In the genomic region with DNA sequence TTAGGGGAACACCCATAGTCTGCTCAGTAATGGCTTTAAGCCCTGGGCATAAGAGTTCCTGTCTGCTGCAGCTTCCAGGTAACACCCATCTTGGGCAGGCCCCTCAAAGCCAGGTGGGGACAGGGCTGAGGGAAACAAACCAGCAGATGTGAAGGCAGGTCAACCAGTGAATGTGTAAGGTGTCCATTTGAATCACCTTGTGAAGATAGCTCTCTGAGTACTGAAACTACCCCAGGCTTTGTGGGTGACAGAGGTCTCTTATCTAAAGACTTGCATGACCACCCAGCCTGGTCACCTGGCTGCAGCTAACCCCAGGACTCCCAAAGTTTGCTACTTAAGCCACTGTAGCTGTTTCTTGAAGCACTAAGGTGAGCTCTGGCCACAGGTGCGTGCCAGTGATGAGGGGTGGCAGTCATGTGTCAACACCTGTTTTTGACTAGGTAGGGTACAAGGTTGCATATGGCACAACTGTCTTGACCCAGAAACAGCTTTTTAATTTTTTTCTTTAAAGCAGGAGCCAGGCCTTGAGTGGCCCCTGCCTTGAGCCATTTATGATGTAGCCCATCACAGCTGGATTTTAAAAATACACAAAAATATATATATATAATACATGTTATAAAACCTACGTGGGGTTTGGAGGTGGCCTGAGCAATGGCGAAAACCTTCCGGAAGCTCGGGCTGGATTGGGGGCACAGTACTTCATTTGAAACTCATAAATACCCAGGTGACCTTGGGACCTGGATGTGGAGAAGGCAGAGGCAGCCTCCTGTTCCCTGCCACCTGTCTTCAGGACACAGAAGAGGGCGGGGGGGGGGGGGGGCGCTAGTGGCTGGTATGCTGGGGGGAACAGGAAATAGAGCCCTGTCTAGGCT, we compare ENCODE assay signal across 14 mouse cellular contexts. TPM values are rescaled to one million over a fixed set of nuclear protein-coding genes. Genes with fewer than 3 reads are reported as not detected.
DNase-seq lines count a peak whose midpoint lies in the region; ATAC-seq and TF ChIP-seq lines count a peak whose summit lies in the region.
"Had no signal": no experiment of that assay in that cellular context is flagged by ENCODE, and none has a peak within 500 bp of the region (broad histone marks: within the 10 kb centered on the region; RNA-seq: fewer than 3 reads in every experiment).

No protein-coding gene starts in this region.

- H3K4me3 ChIP-seq in cerebellum, adult 2 months (replicated peaks; ENCODE audit: insufficient read depth, low read depth, low read length) = no peak overlapping the region
- H3K4me3 ChIP-seq in kidney, postnatal 0 days (replicated peaks; ENCODE audit: low read depth, low read length) = no peak overlapping the region
- H3K4me3 ChIP-seq in kidney, embryonic 14.5 days (ENCODE audit: low read length) = no peak overlapping the region
- H3K4me3 ChIP-seq in embryonic facial prominence, embryonic 12.5 days = no peak overlapping the region
- no peak overlapping the region for H3K4me3 ChIP-seq in stomach, embryonic 14.5 days (ENCODE audit: low read depth, low read length)

- DNase-seq in cerebellum, adult 2 months = no peak
- no peak for DNase-seq in cerebellum, adult 8-10 months
- DNase-seq in kidney, postnatal 0 days (ENCODE audit: low spot score) = no peak
- DNase-seq in right cerebral cortex, postnatal 10 days (ENCODE audit: low spot score in 2 of 2) = no peak
- DNase-seq: adrenal gland, postnatal 10 days; B cell, adult 2 months; cerebellum, postnatal 14 days; right cerebral cortex, postnatal 25 days had no signal

- H3K9ac ChIP-seq in kidney, postnatal 0 days (ENCODE audit: low read depth, low read length) = peak overlapping the region; percentile 15; the same call in 1 of the 2 replicates
- H3K9ac ChIP-seq in kidney, embryonic 14.5 days (ENCODE audit: low read depth, low read length) = no peak overlapping the region
- no peak overlapping the region for H3K9ac ChIP-seq in embryonic facial prominence, embryonic 12.5 days
- H3K9ac ChIP-seq in stomach, embryonic 14.5 days (replicated peaks; ENCODE audit: low read depth, low read length) = no peak overlapping the region

- H3K4me1 ChIP-seq in cerebellum, adult 2 months (ENCODE audit: control insufficient read depth, insufficient read depth, low read length) = peaks cover 8% of the 10 kb centered on the region
- peaks cover 36% of the 10 kb centered on the region; the same call in 1 of the 2 replicates for H3K4me1 ChIP-seq in kidney, postnatal 0 days (replicated peaks; ENCODE audit: insufficient read depth, low read length)
- peaks cover 51% of the 10 kb centered on the region for H3K4me1 ChIP-seq in kidney, embryonic 14.5 days (ENCODE audit: control insufficient read depth, insufficient read depth, low read length)
- H3K4me1 ChIP-seq in embryonic facial prominence, embryonic 12.5 days = peaks cover 48% of the 10 kb centered on the region
- peaks cover 40% of the 10 kb centered on the region for H3K4me1 ChIP-seq in stomach, embryonic 14.5 days (ENCODE audit: control insufficient read depth, insufficient read depth, low read length)

- H3K4me2 ChIP-seq in kidney, postnatal 0 days (ENCODE audit: low read length) = no peak overlapping the region
- no peak overlapping the region for H3K4me2 ChIP-seq in kidney, embryonic 14.5 days (replicated peaks; ENCODE audit: low read depth, low read length)
- no peak overlapping the region; the same call in 1 of the 2 replicates for H3K4me2 ChIP-seq in embryonic facial prominence, embryonic 12.5 days (replicated peaks)
- H3K4me2 ChIP-seq in stomach, embryonic 14.5 days (replicated peaks; ENCODE audit: low read depth, low read length) = no peak overlapping the region

- H3K9me3 ChIP-seq in kidney, postnatal 0 days (replicated peaks; ENCODE audit: low read length) = no peaks in the 10 kb centered on the region
- H3K9me3 ChIP-seq in kidney, embryonic 14.5 days (ENCODE audit: control insufficient read depth, low read length) = no peaks in the 10 kb centered on the region
- no peaks in the 10 kb centered on the region for H3K9me3 ChIP-seq in embryonic facial prominence, embryonic 12.5 days
- H3K9me3 ChIP-seq in stomach, embryonic 14.5 days (ENCODE audit: control insufficient read depth, low read depth, low read length) = no peaks in the 10 kb centered on the region

- no peak overlapping the region for H3K27ac ChIP-seq in cerebellum, adult 2 months (ENCODE audit: insufficient read depth, low read length)
- peak overlapping the region; percentile 31; the same call in 1 of the 2 replicates for H3K27ac ChIP-seq in kidney, postnatal 0 days
- no peak overlapping the region for H3K27ac ChIP-seq in kidney, embryonic 14.5 days (ENCODE audit: low read depth, low read length)
- peak overlapping the region; percentile 67 for H3K27ac ChIP-seq in embryonic facial prominence, embryonic 12.5 days
- H3K27ac ChIP-seq in stomach, embryonic 14.5 days (ENCODE audit: low read length) = peak overlapping the region; percentile 69; the same call in 1 of the 2 replicates

- no peak for TF ChIP-seq CTCF in cerebellum, adult 2 months (IDR thresholded peaks at IDR 0.05; ENCODE audit: borderline replicate concordance, insufficient read depth, low read depth, low read length)
- no peak for TF ChIP-seq CTCF in kidney, postnatal 0 days (IDR thresholded peaks at IDR 0.05; ENCODE audit: low read depth)

- WGBS in cerebellum, adult 2 months = 60% methylated on average over 7 of the region's 7 CpGs
- WGBS in kidney, postnatal 0 days = 34% methylated on average over 5 of the region's 7 CpGs
- WGBS in kidney, embryonic 14.5 days = 37% methylated on average over 5 of the region's 7 CpGs
- WGBS in embryonic facial prominence, embryonic 12.5 days = 25% methylated on average over 7 of the region's 7 CpGs
- 30% methylated on average over 7 of the region's 7 CpGs for WGBS in stomach, embryonic 14.5 days

- no peak for ATAC-seq in kidney, postnatal 0 days (replicated peaks; ENCODE audit: low FRiP score, low read depth)
- ATAC-seq in kidney, embryonic 14.5 days (ENCODE audit: low FRiP score, low TSS enrichment) = no peak
- ATAC-seq in embryonic facial prominence, embryonic 12.5 days (ENCODE audit: insufficient number of reproducible peaks, insufficient read depth, low FRiP score, low TSS enrichment) = no peak
- no peak for ATAC-seq in stomach, embryonic 14.5 days (ENCODE audit: insufficient number of reproducible peaks, insufficient read depth, low FRiP score, low read depth)
- no peak for ATAC-seq in megakaryocyte progenitor cell, adult 5-6 weeks (replicated peaks; ENCODE audit: poor library complexity)

- no peaks in the 10 kb centered on the region for H3K27me3 ChIP-seq in cerebellum, adult 2 months (ENCODE audit: control insufficient read depth, insufficient read depth, low read length)
- H3K27me3 ChIP-seq in kidney, postnatal 0 days (ENCODE audit: insufficient read depth, low read length) = no peaks in the 10 kb centered on the region
- no peaks in the 10 kb centered on the region for H3K27me3 ChIP-seq in kidney, embryonic 14.5 days (ENCODE audit: control insufficient read depth, insufficient read depth, low read length)
- no peaks in the 10 kb centered on the region for H3K27me3 ChIP-seq in embryonic facial prominence, embryonic 12.5 days
- H3K27me3 ChIP-seq in stomach, embryonic 14.5 days (ENCODE audit: control insufficient read depth, insufficient read depth, low read length) = no peaks in the 10 kb centered on the region

- peak; percentile 2; the same call in 1 of the 2 replicates for TF ChIP-seq POLR2A in cerebellum, adult 2 months (IDR thresholded peaks at IDR 0.05; ENCODE audit: borderline replicate concordance, insufficient read depth, low read length)

- peaks cover 30% of the 10 kb centered on the region for H3K36me3 ChIP-seq in kidney, postnatal 0 days (ENCODE audit: insufficient read depth, low read length)
- peaks cover 61% of the 10 kb centered on the region for H3K36me3 ChIP-seq in kidney, embryonic 14.5 days (ENCODE audit: control insufficient read depth, insufficient read depth, low read length)
- peaks cover 58% of the 10 kb centered on the region for H3K36me3 ChIP-seq in embryonic facial prominence, embryonic 12.5 days
- peaks cover 56% of the 10 kb centered on the region for H3K36me3 ChIP-seq in stomach, embryonic 14.5 days (ENCODE audit: control insufficient read depth, insufficient read depth, low read length)

RNA-seq across cellular contexts. Expression of gene Rpl10a, which starts 3.2 kb away (rescaled TPM):
- 808 and 827 TPM in 2 replicates for polyA plus RNA-seq in cerebellum, adult 2 months (2012; rRNA removed)
- polyA plus RNA-seq in kidney, postnatal 0 days (2015; fragmentation: Nextera tagmentation; extraction: Ambion mirVana) = 645 and 750 TPM in 2 replicates
- 911 and 1,064 TPM in 2 replicates for polyA plus RNA-seq in kidney, embryonic 14.5 days (2014; fragmentation: Nextera tagmentation; extraction: Ambion mirVana)
- 496 and 505 TPM in 2 replicates for polyA plus RNA-seq in embryonic facial prominence, embryonic 12.5 days (2016; fragmentation: Nextera tagmentation; extraction: Ambion mirVana)
- 797 and 911 TPM in 2 replicates for polyA plus RNA-seq in stomach, embryonic 14.5 days (2014; fragmentation: Nextera tagmentation; extraction: Ambion mirVana)
- total RNA-seq in megakaryocyte progenitor cell, adult 5-6 weeks (2015) = 3,042 and 3,166 TPM in 2 replicates
- total RNA-seq in megakaryocyte progenitor cell, adult 5-6 weeks (2017) = 795 and 921 TPM in 2 replicates

RNA-seq across cellular contexts. Expression of gene Fance, which starts 18.2 kb away (rescaled TPM):
- polyA plus RNA-seq in cerebellum, adult 2 months (2012; rRNA removed) = 16.5 and 18.4 TPM in 2 replicates
- polyA plus RNA-seq in kidney, postnatal 0 days (2015; fragmentation: Nextera tagmentation; extraction: Ambion mirVana) = 24.9 and 29.5 TPM in 2 replicates
- 24.1 and 31.9 TPM in 2 replicates for polyA plus RNA-seq in kidney, embryonic 14.5 days (2014; fragmentation: Nextera tagmentation; extraction: Ambion mirVana)
- polyA plus RNA-seq in embryonic facial prominence, embryonic 12.5 days (2016; fragmentation: Nextera tagmentation; extraction: Ambion mirVana) = 37.0 and 38.4 TPM in 2 replicates
- polyA plus RNA-seq in stomach, embryonic 14.5 days (2014; fragmentation: Nextera tagmentation; extraction: Ambion mirVana) = 26.5 and 29.9 TPM in 2 replicates
- 28.7 and 34.8 TPM in 2 replicates for total RNA-seq in megakaryocyte progenitor cell, adult 5-6 weeks (2015)
- total RNA-seq in megakaryocyte progenitor cell, adult 5-6 weeks (2017) = 11.0 and 14.8 TPM in 2 replicates

RNA-seq across cellular contexts. Expression of gene Tead3, which starts 19.1 kb away (rescaled TPM):
- 2.3 and 3.2 TPM in 2 replicates for polyA plus RNA-seq in cerebellum, adult 2 months (2012; rRNA removed)
- 7.7 and 8.5 TPM in 2 replicates for polyA plus RNA-seq in kidney, postnatal 0 days (2015; fragmentation: Nextera tagmentation; extraction: Ambion mirVana)
- 8.7 and 10.9 TPM in 2 replicates for polyA plus RNA-seq in kidney, embryonic 14.5 days (2014; fragmentation: Nextera tagmentation; extraction: Ambion mirVana)
- 14.1 and 17.9 TPM in 2 replicates for polyA plus RNA-seq in embryonic facial prominence, embryonic 12.5 days (2016; fragmentation: Nextera tagmentation; extraction: Ambion mirVana)
- 15.7 and 16.0 TPM in 2 replicates for polyA plus RNA-seq in stomach, embryonic 14.5 days (2014; fragmentation: Nextera tagmentation; extraction: Ambion mirVana)
- 0.15 and 1.9 TPM in 2 replicates for total RNA-seq in megakaryocyte progenitor cell, adult 5-6 weeks (2015)
- 0.04 TPM in 1 of 2 replicates, not detected in the other for total RNA-seq in megakaryocyte progenitor cell, adult 5-6 weeks (2017)
- total RNA-seq: monocyte, adult 5-6 weeks had no signal

RNA-seq across cellular contexts. Expression of gene Tulp1, which starts 33.5 kb away (rescaled TPM):
- polyA plus RNA-seq in cerebellum, adult 2 months (2012; rRNA removed) = 0.29 TPM in 1 of 2 replicates, not detected in the other
- 3.6 and 3.9 TPM in 2 replicates for polyA plus RNA-seq in kidney, postnatal 0 days (2015; fragmentation: Nextera tagmentation; extraction: Ambion mirVana)
- polyA plus RNA-seq in kidney, embryonic 14.5 days (2014; fragmentation: Nextera tagmentation; extraction: Ambion mirVana) = 5.1 and 5.6 TPM in 2 replicates
- polyA plus RNA-seq in embryonic facial prominence, embryonic 12.5 days (2016; fragmentation: Nextera tagmentation; extraction: Ambion mirVana) = 8.4 and 9.3 TPM in 2 replicates
- 5.2 and 6.6 TPM in 2 replicates for polyA plus RNA-seq in stomach, embryonic 14.5 days (2014; fragmentation: Nextera tagmentation; extraction: Ambion mirVana)
- not detected in 2 replicates for total RNA-seq in megakaryocyte progenitor cell, adult 5-6 weeks (2015)
- total RNA-seq in megakaryocyte progenitor cell, adult 5-6 weeks (2017) = not detected in 2 replicates
- total RNA-seq: left cerebral cortex, postnatal 36 days; monocyte, adult 5-6 weeks had no signal

Comparison
In these comparisons a context has a peak if more than half of its experiments do, and no peak if none do; other contexts are left out.
1. H3K27ac ChIP-seq: peak in kidney, postnatal 0 days (single experiment), embryonic facial prominence, embryonic 12.5 days (single experiment) and stomach, embryonic 14.5 days (single experiment); none in cerebellum, adult 2 months (single experiment) and kidney, embryonic 14.5 days (single experiment).